ENCODE assay signal across 14 mouse cellular contexts in the genomic region with DNA sequence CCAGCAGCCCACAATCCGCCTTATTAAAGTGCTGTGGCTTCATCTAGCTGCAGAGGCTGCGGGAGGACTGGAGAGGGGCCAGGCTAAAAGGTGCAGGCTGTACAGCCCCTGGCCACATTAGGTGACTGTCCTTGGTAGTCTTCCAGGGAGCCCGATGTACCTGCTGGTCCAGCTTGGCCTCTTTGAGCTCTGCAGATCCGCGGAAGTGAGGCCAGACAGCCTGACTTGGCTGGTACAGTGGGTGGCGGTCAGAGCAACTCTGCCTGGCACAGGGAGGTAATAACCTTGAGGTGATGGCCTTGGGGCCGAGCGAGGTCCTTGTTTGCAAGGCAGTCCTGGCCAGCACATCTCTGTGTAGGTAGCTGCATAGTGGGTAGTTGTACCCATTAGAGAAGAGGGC.
DNase-seq lines count a peak whose midpoint lies in the region; ATAC-seq lines count a peak whose summit lies in the region.
"Had no signal": no experiment of that assay in that cellular context is flagged by ENCODE, and none has a peak within 500 bp of the region (broad histone marks: within the 10 kb centered on the region; RNA-seq: fewer than 3 reads in every experiment).

No protein-coding gene starts in this region.

- H3K27me3 ChIP-seq in kidney, embryonic 16.5 days (ENCODE audit: insufficient read depth, low read length): no peaks in the 10 kb centered on the region
- H3K27me3 ChIP-seq in limb, embryonic 12.5 days: peaks cover 3% of the 10 kb centered on the region; the same call in 1 of the 2 replicates

- peak; percentile 59 for DNase-seq in kidney, adult 18-20 months
- peak; percentile 72 for DNase-seq in adrenal gland, postnatal 25 days
- peak; percentile 62 to 64 for DNase-seq in cerebellum, postnatal 14 days
- DNase-seq in thymus, postnatal 36 days: no peak
- no peak for DNase-seq in Muller cell, postnatal 12 days (ENCODE audit: inconsistent ontology term)
- no peak for DNase-seq in embryo, embryonic 9.5 days (ENCODE audit: extremely low spot score)
- DNase-seq: forebrain, postnatal 0 days; left cerebral cortex, postnatal 4 days; thymus, adult 2 months had no signal

- H3K4me2 ChIP-seq in kidney, embryonic 16.5 days (replicated peaks; ENCODE audit: low read depth, low read length): no peak overlapping the region
- no peak overlapping the region for H3K4me2 ChIP-seq in limb, embryonic 12.5 days
- H3K4me2 ChIP-seq: heart, embryonic 13.5 days had no signal

- ATAC-seq in kidney, embryonic 16.5 days (ENCODE audit: low FRiP score, low TSS enrichment): no peak
- ATAC-seq in limb, embryonic 12.5 days (ENCODE audit: insufficient number of reproducible peaks, insufficient read depth, low FRiP score, low TSS enrichment, low read depth): no peak
- ATAC-seq: forebrain, postnatal 0 days; inflammation-experienced regulatory T-cells, adult 6 months; lung, postnatal 0 days had no signal

- H3K4me3 ChIP-seq in kidney, embryonic 16.5 days (ENCODE audit: low read length): no peak overlapping the region
- H3K4me3 ChIP-seq in limb, embryonic 12.5 days (replicated peaks): no peak overlapping the region
- H3K4me3 ChIP-seq: heart, embryonic 13.5 days had no signal

- 88% methylated on average over 8 of the region's 8 CpGs for WGBS in kidney, embryonic 16.5 days
- 87% methylated on average over 8 of the region's 8 CpGs for WGBS in limb, embryonic 12.5 days

- H3K4me1 ChIP-seq in kidney, embryonic 16.5 days (ENCODE audit: insufficient read depth, low read length): peaks cover 43% of the 10 kb centered on the region
- peaks cover 68% of the 10 kb centered on the region for H3K4me1 ChIP-seq in limb, embryonic 12.5 days (replicated peaks)

- no peaks in the 10 kb centered on the region for H3K36me3 ChIP-seq in kidney, embryonic 16.5 days (ENCODE audit: insufficient read depth, low read length)
- no peaks in the 10 kb centered on the region for H3K36me3 ChIP-seq in limb, embryonic 12.5 days
- H3K36me3 ChIP-seq: heart, embryonic 13.5 days had no signal

- H3K27ac ChIP-seq in kidney, embryonic 16.5 days (ENCODE audit: low read length): no peak overlapping the region
- no peak overlapping the region; the same call in 1 of the 2 replicates for H3K27ac ChIP-seq in limb, embryonic 12.5 days
- H3K27ac ChIP-seq: heart, embryonic 13.5 days had no signal

- no peaks in the 10 kb centered on the region for H3K9me3 ChIP-seq in kidney, embryonic 16.5 days (ENCODE audit: low read length)
- H3K9me3 ChIP-seq in limb, embryonic 12.5 days: no peaks in the 10 kb centered on the region
- H3K9me3 ChIP-seq: heart, embryonic 13.5 days had no signal

- H3K9ac ChIP-seq in kidney, embryonic 16.5 days (replicated peaks; ENCODE audit: low read length): no peak overlapping the region
- H3K9ac ChIP-seq in limb, embryonic 12.5 days (replicated peaks): 0 out of 2 replicates have a peak overlapping the region, but pooled peaks have one; percentile 24
- H3K9ac ChIP-seq: forebrain, postnatal 0 days; heart, embryonic 13.5 days had no signal

Comparison
In these comparisons a context has a peak if more than half of its experiments do, and no peak if none do; other contexts are left out.
1. DNase-seq: peak in kidney, adult 18-20 months (single experiment), adrenal gland, postnatal 25 days (single experiment) and cerebellum, postnatal 14 days (2 of 2); none in thymus, postnatal 36 days (0 of 2), Muller cell, postnatal 12 days (single experiment) and embryo, embryonic 9.5 days (single experiment).